Mouse (Mus musculus) bone marrow macrophage, adult 2 months (primary cell): Measurements from ENCODE around the gene Iqsec1.

Experiments used
- CTCF ChIP-seq: IDR thresholded peaks from 2 replicates; pipeline ENCODE4 v1.5.1; 2012; ENCODE audit warnings: low read depth, mild to moderate bottlenecking, low read length, moderate library complexity
- POLR2A ChIP-seq: IDR thresholded peaks from 2 replicates; pipeline ENCODE4 v1.6.1; 2012; ENCODE audit warnings: mild to moderate bottlenecking, low read depth, low read length, borderline replicate concordance

- TF ChIP-seq POLR2A (no peak), CTCF (no peak)
Observed at GRCm38 (mm10) chr6:90680401-90680800, 308.1 kb downstream of the Iqsec1 start.
